Mouse (Mus musculus) megakaryocyte, embryonic 14.5 days (primary cell): ENCODE measurements at regions not wholly inside any gene's neighbourhood (a gene's known extent, or its start where the extent isn't known, plus 50 kb on each side); places are given as distances from the start of the nearest gene placed in this dataset.

Source experiments
- FLI1 ChIP-seq: IDR thresholded peaks from 2 replicates; pipeline ENCODE4 v1.6.1; 2012; ENCODE audit warnings: low read length, inconsistent platforms, mixed read lengths
- GATA1 ChIP-seq: IDR thresholded peaks from 3 replicates; pipeline ENCODE4 v1.6.1; 2012; ENCODE audit warnings: mixed read lengths, low read length, inconsistent platforms, borderline replicate concordance

- TF ChIP-seq GATA1 (no peak), FLI1 (no peak)
These were observed 76.8 kb upstream of the Smg1 start for GRCm38 (mm10) chr7:118320307-118320706.
